Mouse (Mus musculus): Measurements from ENCODE around the gene Pld3. TPM values are rescaled to one million over a fixed set of nuclear protein-coding genes. Genes with fewer than 3 reads are reported as not detected.

Gene Pld3
- total RNA-seq (2017) = 13.7 to 42.8 TPM (median 31.8 TPM) in 3 replicates

- ATAC-seq (replicated peaks; ENCODE audit: insufficient number of reproducible peaks, low FRiP score, low TSS enrichment, poor library complexity, severe bottlenecking) = peak; percentile 98
Observed at GRCm38 (mm10) chr7:27552931-27553513, at the start of gene Pld3, which contains the start of gene 2310022A10Rik. TSS of gene Pld3 (minus strand) at chr7:27553218. TSS of gene 2310022A10Rik (plus strand) at chr7:27553233.

- no peak for ATAC-seq (replicated peaks; ENCODE audit: insufficient number of reproducible peaks, low FRiP score, low TSS enrichment, poor library complexity, severe bottlenecking)
Observed at GRCm38 (mm10) chr7:27602161-27602560, 49.1 kb upstream of the Pld3 start.

GRCm38 (mm10) chr7:27601628-27602027, 48.6 kb upstream of the Pld3 start:
- no peak for ATAC-seq (replicated peaks; ENCODE audit: insufficient number of reproducible peaks, low FRiP score, low TSS enrichment, poor library complexity, severe bottlenecking)

GRCm38 (mm10) chr7:27598053-27598452, 45.0 kb upstream of the Pld3 start:
- ATAC-seq (replicated peaks; ENCODE audit: insufficient number of reproducible peaks, low FRiP score, low TSS enrichment, poor library complexity, severe bottlenecking) = no peak

- ATAC-seq (replicated peaks; ENCODE audit: insufficient number of reproducible peaks, low FRiP score, low TSS enrichment, poor library complexity, severe bottlenecking) = no peak
Observed at GRCm38 (mm10) chr7:27596586-27597503, 43.8 kb upstream of the Pld3 start.

GRCm38 (mm10) chr7:27592934-27593645, 40.1 kb upstream of the Pld3 start:
- ATAC-seq (replicated peaks; ENCODE audit: insufficient number of reproducible peaks, low FRiP score, low TSS enrichment, poor library complexity, severe bottlenecking) = no peak

GRCm38 (mm10) chr7:27592217-27592929, 39.4 kb upstream of the Pld3 start:
- ATAC-seq (replicated peaks; ENCODE audit: insufficient number of reproducible peaks, low FRiP score, low TSS enrichment, poor library complexity, severe bottlenecking) = peak; percentile 30; the same call in 1 of the 2 replicates

GRCm38 (mm10) chr7:27591266-27592216, 38.5 kb upstream of the Pld3 start, which contains the start of gene Akt2:
TSS of gene Akt2 (plus strand) at chr7:27591552.
- peak; percentile 94 for ATAC-seq (replicated peaks; ENCODE audit: insufficient number of reproducible peaks, low FRiP score, low TSS enrichment, poor library complexity, severe bottlenecking)

GRCm38 (mm10) chr7:27590566-27591213, 37.7 kb upstream of the Pld3 start:
- ATAC-seq (replicated peaks; ENCODE audit: insufficient number of reproducible peaks, low FRiP score, low TSS enrichment, poor library complexity, severe bottlenecking) = no peak

GRCm38 (mm10) chr7:27590088-27590487, 37.1 kb upstream of the Pld3 start:
- ATAC-seq (replicated peaks; ENCODE audit: insufficient number of reproducible peaks, low FRiP score, low TSS enrichment, poor library complexity, severe bottlenecking) = no peak

GRCm38 (mm10) chr7:27587741-27588140, 34.7 kb upstream of the Pld3 start:
- ATAC-seq (replicated peaks; ENCODE audit: insufficient number of reproducible peaks, low FRiP score, low TSS enrichment, poor library complexity, severe bottlenecking) = no peak

GRCm38 (mm10) chr7:27586861-27587260, 33.8 kb upstream of the Pld3 start:
- no peak for ATAC-seq (replicated peaks; ENCODE audit: insufficient number of reproducible peaks, low FRiP score, low TSS enrichment, poor library complexity, severe bottlenecking)

GRCm38 (mm10) chr7:27580380-27581174, 27.6 kb upstream of the Pld3 start:
- no peak for ATAC-seq (replicated peaks; ENCODE audit: insufficient number of reproducible peaks, low FRiP score, low TSS enrichment, poor library complexity, severe bottlenecking)

GRCm38 (mm10) chr7:27578465-27578864, 25.4 kb upstream of the Pld3 start:
- no peak for ATAC-seq (replicated peaks; ENCODE audit: insufficient number of reproducible peaks, low FRiP score, low TSS enrichment, poor library complexity, severe bottlenecking)

GRCm38 (mm10) chr7:27577589-27577988, 24.6 kb upstream of the Pld3 start:
- peak; percentile 64 for ATAC-seq (replicated peaks; ENCODE audit: insufficient number of reproducible peaks, low FRiP score, low TSS enrichment, poor library complexity, severe bottlenecking)

GRCm38 (mm10) chr7:27576914-27577313, 23.9 kb upstream of the Pld3 start:
- ATAC-seq (replicated peaks; ENCODE audit: insufficient number of reproducible peaks, low FRiP score, low TSS enrichment, poor library complexity, severe bottlenecking) = peak; percentile 54

Data from monocyte, adult 5-6 weeks (primary cell).